Mouse (Mus musculus): Measurements from ENCODE around the gene Gm17535.
"Not testable (repeated sequence)": the region's sequence is repeated elsewhere in the genome, so short reads cannot be mapped to it uniquely, and the experiment has no call there.

DNA sequence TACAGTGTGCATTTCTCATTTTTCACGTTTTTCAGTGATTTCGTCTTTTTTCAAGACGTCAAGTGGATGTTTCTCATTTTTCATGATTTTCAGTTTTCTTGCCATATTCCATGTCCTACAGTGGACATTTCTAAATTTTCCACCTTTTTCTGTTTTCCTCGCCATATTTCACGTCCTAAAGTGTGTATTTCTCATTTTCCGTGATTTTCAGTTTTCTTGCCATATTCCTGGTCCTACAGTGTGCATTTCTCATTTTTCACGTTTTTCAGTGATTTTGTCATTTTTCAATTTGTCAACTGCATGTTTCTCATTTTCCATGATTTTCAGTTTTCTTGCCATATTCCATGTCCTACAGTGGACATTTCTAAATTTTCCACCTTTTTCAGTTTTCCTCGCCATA is at the start of gene Gm17535:
- not testable (repeated sequence) for TF ChIP-seq CTCF, EP300 (IDR thresholded peaks at IDR 0.05)

Measured in lung, postnatal 0 days (tissue).